Mouse (Mus musculus) midbrain, embryonic 14.5 days (tissue): ENCODE data around the gene Sorcs2. TPM values are rescaled to one million over a fixed set of nuclear protein-coding genes. Genes with fewer than 3 reads are reported as not detected.

Experiments used
- ATAC-seq: fragments of 200-750 bp; cut with Nextera tagmentation; 2 replicates; pipeline ENCODE4 v1.8.0; 2017; ENCODE audit warnings: moderate number of reproducible peaks, moderate library complexity; ENCODE audit not compliant: low FRiP score, low TSS enrichment
- DNase-seq: peaks from one replicate; pipeline ENCODE4 v3.0.0-alpha.2; 2015
- H3K27ac ChIP-seq: fragments of 300-500 bp; sonication (generic); replicated peaks from 2 replicates; pipeline ENCODE4 v1.5.1; 2014; ENCODE audit warnings: mild to moderate bottlenecking, low read depth, low read length, moderate library complexity
- H3K27me3 ChIP-seq: fragments of 300-500 bp; sonication (generic); 2 replicates; pipeline ENCODE4 v1.6.1; 2014; ENCODE audit warnings: low read length, control low read depth, mixed read lengths; ENCODE audit not compliant: control insufficient read depth, insufficient read depth
- H3K36me3 ChIP-seq: fragments of 300-500 bp; sonication (generic); 2 replicates; pipeline ENCODE4 v1.6.1; 2014; ENCODE audit warnings: low read length, control low read depth; ENCODE audit not compliant: control insufficient read depth, insufficient read depth
- H3K4me1 ChIP-seq: fragments of 300-500 bp; sonication (generic); 2 replicates; pipeline ENCODE4 v1.6.1; 2014; ENCODE audit warnings: mild to moderate bottlenecking, antibody characterized with exemption, low read length, control low read depth; ENCODE audit not compliant: control insufficient read depth, insufficient read depth
- H3K4me2 ChIP-seq: fragments of 300-500 bp; sonication (generic); 2 replicates; pipeline ENCODE4 v1.6.1; 2014; ENCODE audit warnings: mild to moderate bottlenecking, low read length, moderate library complexity
- H3K4me3 ChIP-seq: fragments of 300-500 bp; sonication (generic); replicated peaks from 2 replicates; pipeline ENCODE4 v1.5.1; 2014; ENCODE audit warnings: low read depth, low read length
- H3K9ac ChIP-seq: fragments of 300-500 bp; sonication (generic); replicated peaks from 2 replicates; pipeline ENCODE4 v1.6.1; 2014; ENCODE audit warnings: mild to moderate bottlenecking, low read length, moderate library complexity
- H3K9me3 ChIP-seq: fragments of 300-500 bp; sonication (generic); 2 replicates; pipeline ENCODE4 v1.6.1; 2016; ENCODE audit warnings: low read length, control low read depth, mixed read lengths; ENCODE audit not compliant: control insufficient read depth
- whole genome bisulfite sequencing: fragments of 180-500 bp; shearing (Covaris S2); extraction: QIAGEN DNeasy Blood & Tissue Kit; methylation state at CpG from one replicate; pipeline ENCODE4 v1.1.7; 2014; 5-methylcytosine and 5-hydroxymethylcytosine counted together
- polyA plus RNA-seq: library from polyadenylated mRNA; unstranded; fragments of >200 nt; fragmentation: Nextera tagmentation; extraction: Ambion mirVana; gene quantifications from 2 replicates; pipeline ENCODE4 v1.2.1, GENCODE M21; 2014

Sorcs2 gene
- polyA plus RNA-seq, 1 experiment from 2014 or later: 15.1 TPM

DNA sequence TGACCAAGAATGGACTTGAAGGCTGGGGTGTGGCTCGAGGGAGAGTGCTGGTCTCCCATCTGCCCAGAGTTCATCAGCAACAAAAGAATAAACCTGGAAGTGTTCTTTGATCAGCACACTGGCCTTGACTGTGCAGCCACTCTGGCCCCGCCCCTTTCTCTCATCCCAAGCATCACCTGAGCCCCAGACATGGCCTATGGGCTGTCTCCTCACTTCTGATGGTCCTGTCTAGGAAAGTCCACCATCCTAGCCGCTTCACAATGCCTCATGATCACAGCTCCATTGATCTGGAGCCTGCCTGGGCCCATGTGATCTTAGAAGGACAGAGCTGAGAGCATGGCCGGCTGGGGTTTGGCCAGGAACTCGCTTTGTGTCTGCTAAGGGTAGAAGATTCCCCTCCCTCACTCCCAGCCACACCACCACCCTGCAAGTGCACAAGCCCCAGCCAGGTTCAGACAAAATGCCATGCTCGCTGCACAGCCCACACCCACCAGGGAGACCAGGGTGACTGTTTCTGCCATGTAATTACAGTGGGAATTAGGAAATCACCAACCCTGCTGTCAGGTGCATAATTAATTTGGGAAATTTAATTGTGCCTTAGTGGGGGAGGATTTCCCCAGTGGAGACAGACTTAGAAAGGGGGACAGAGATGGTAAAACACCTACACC, 231.5 kb downstream of the Sorcs2 start:
- Histone ChIP-seq H3K36me3 (no peaks in the 10 kb centered on the region), H3K4me3 (no peak overlapping the region), H3K27me3 (no peaks in the 10 kb centered on the region), H3K4me2 (no peak overlapping the region), H3K9ac (no peak overlapping the region), H3K4me1 (peaks cover 31% of the 10 kb centered on the region), H3K27ac (peak overlapping the region; percentile 49), H3K9me3 (no peaks in the 10 kb centered on the region)
- no peak; the same call in 1 of the 2 replicates for ATAC-seq
- DNase-seq: no peak
- 63% methylated on average over 6 of the region's 6 CpGs for WGBS

DNA sequence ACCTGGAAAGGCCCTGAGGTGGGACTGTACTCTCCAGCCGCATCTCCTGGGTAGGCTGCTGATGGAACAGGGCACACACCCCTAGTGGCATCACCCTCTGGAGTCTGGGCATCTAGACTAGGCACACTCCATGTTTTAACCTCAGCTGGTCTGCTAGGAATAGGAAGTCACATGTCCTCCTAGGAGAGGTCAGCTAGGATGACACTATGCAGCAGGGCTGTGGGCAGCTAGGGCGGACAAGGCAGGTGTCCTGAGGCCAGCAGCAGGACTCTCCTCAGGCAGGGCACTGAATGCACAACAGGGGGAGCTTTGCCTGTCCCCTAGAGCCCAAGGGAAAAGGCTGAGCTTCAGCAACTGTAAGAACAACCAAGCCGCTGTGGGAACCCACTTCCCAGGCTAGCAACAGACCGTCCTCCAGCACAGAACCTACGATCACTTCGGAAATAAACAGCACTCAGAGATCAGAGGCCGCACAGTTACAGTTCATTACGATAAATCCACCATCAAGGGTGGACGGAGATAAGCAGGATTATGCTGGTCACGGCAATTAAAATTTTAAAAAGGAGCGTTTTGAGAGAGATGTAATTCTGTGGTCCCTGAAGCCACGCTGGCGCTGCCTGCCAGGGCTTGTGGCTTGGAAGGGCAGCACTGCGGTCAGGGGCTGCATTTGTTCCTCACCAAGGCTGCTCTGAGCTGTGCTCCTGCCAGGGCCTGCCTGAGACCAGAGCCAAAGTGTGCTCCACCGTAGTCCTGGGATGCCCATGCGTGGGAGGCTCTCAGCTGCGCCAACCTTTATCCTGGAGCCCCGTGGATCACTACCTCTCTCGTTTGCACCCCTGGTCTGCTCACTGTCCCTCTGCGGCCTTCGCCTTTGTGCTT, 232.3 kb downstream of the Sorcs2 start:
- Histone ChIP-seq H3K9ac (no peak overlapping the region), H3K4me2 (no peak overlapping the region), H3K4me3 (no peak overlapping the region), H3K9me3 (no peaks in the 10 kb centered on the region), H3K36me3 (no peaks in the 10 kb centered on the region), H3K27me3 (no peaks in the 10 kb centered on the region), H3K27ac (peak overlapping the region; percentile 32), H3K4me1 (peaks cover 31% of the 10 kb centered on the region)
- ATAC-seq (peak; percentile 24; the same call in 1 of the 2 replicates), DNase-seq (peak; percentile 60)
- 43% methylated on average over 21 of the region's 21 CpGs for WGBS

GRCm38 (mm10) chr5:36154879-36155485, 243.0 kb downstream of the Sorcs2 start:
- H3K27ac ChIP-seq: peak overlapping the region; percentile 10; the same call in 1 of the 2 replicates
- H3K4me2 ChIP-seq: no peak overlapping the region
- ATAC-seq: no peak
- no peak for DNase-seq
- H3K9ac ChIP-seq: 0 out of 2 replicates have a peak overlapping the region, but pooled peaks have one; percentile 14
- no peaks in the 10 kb centered on the region for H3K9me3 ChIP-seq
- no peaks in the 10 kb centered on the region for H3K36me3 ChIP-seq
- WGBS: 29% methylated on average over 8 of the region's 8 CpGs
- H3K4me1 ChIP-seq: peaks cover 13% of the 10 kb centered on the region; the same call in 1 of the 2 replicates
- H3K27me3 ChIP-seq: no peaks in the 10 kb centered on the region
- no peak overlapping the region for H3K4me3 ChIP-seq

- ATAC-seq: no peak
- Histone ChIP-seq H3K9me3 (no peaks in the 10 kb centered on the region), H3K9ac (no peak overlapping the region), H3K4me1 (peaks cover 13% of the 10 kb centered on the region; the same call in 1 of the 2 replicates), H3K36me3 (no peaks in the 10 kb centered on the region), H3K27me3 (no peaks in the 10 kb centered on the region), H3K4me2 (no peak overlapping the region), H3K4me3 (no peak overlapping the region), H3K27ac (no peak overlapping the region)
- WGBS: 77% methylated on average over 2 of the region's 2 CpGs
- no peak for DNase-seq
These were observed 244.7 kb downstream of the Sorcs2 start for GRCm38 (mm10) chr5:36153261-36153660.

- H3K4me2 ChIP-seq: no peak overlapping the region
- H3K9me3 ChIP-seq: no peaks in the 10 kb centered on the region
- H3K9ac ChIP-seq: no peak overlapping the region
- H3K4me3 ChIP-seq: no peak overlapping the region
- no peaks in the 10 kb centered on the region for H3K27me3 ChIP-seq
- ATAC-seq (no peak), DNase-seq (no peak)
- H3K36me3 ChIP-seq: no peaks in the 10 kb centered on the region
- 61% methylated on average over 8 of the region's 8 CpGs for WGBS
- no peak overlapping the region for H3K27ac ChIP-seq
- peaks cover 12% of the 10 kb centered on the region; the same call in 1 of the 2 replicates for H3K4me1 ChIP-seq
These were observed 246.9 kb downstream of the Sorcs2 start for GRCm38 (mm10) chr5:36151086-36151485.

DNA sequence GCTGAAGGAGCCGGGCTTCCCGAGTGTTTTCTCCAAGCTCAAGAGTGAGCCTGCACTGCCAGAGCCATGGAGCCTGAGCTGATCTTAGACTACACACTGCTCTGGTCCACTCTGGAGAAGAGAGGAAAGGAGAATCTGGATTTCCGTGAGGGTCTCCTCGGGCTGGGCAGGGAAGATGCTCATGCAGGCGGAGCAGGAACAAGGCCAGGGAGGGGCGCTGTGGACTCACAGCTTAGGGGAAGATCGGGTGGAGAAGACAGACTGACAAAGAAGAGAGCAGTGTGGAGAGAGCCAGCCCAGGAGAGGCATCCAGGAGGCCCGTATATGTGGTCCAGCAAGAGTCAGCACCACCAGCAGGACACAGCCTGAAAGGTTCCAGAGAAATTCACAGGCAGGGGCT, 248.8 kb downstream of the Sorcs2 start:
- H3K9me3 ChIP-seq: no peaks in the 10 kb centered on the region
- H3K4me2 ChIP-seq: no peak overlapping the region
- H3K4me1 ChIP-seq: peaks cover 8% of the 10 kb centered on the region
- H3K4me3 ChIP-seq: no peak overlapping the region
- DNase-seq (no peak), ATAC-seq (no peak)
- no peak overlapping the region for H3K9ac ChIP-seq
- no peak overlapping the region for H3K27ac ChIP-seq
- H3K27me3 ChIP-seq: no peaks in the 10 kb centered on the region
- no peaks in the 10 kb centered on the region for H3K36me3 ChIP-seq
- 55% methylated on average over 8 of the region's 8 CpGs for WGBS

DNA sequence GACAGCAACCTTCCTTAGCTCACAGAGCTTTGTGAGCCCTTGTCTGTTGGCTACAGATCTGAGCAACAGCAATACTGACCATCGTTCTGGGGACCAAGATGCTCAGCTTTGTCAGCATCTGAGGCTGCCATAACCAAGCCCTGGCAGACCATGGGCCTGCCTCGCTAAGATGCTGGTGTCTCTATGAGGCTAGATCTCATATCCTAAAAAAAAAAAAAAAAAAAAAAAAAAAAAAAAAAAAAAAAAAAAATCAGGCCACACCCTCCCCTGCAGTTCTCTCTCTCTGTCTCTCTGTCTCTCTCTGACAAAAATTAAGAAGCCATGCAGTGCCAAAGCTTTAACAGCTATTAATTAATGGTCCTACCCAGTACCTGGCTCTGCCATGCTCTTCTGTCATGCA, 251.3 kb downstream of the Sorcs2 start:
- peaks cover 8% of the 10 kb centered on the region for H3K4me1 ChIP-seq
- ATAC-seq (no peak), DNase-seq (no peak)
- H3K27me3 ChIP-seq: no peaks in the 10 kb centered on the region
- no peak overlapping the region for H3K4me2 ChIP-seq
- H3K9ac ChIP-seq: no peak overlapping the region
- no peaks in the 10 kb centered on the region for H3K36me3 ChIP-seq
- no peak overlapping the region for H3K4me3 ChIP-seq
- WGBS: 69% methylated on average over 2 of the region's 2 CpGs
- no peak overlapping the region for H3K27ac ChIP-seq
- H3K9me3 ChIP-seq: no peaks in the 10 kb centered on the region

- H3K9me3 ChIP-seq: no peaks in the 10 kb centered on the region
- DNase-seq: no peak
- no peak overlapping the region for H3K27ac ChIP-seq
- WGBS: 24% methylated on average over 2 of the region's 2 CpGs
- no peak for ATAC-seq
- H3K9ac ChIP-seq: no peak overlapping the region
- no peak overlapping the region for H3K4me2 ChIP-seq
- H3K4me3 ChIP-seq: no peak overlapping the region
- peaks cover 8% of the 10 kb centered on the region for H3K4me1 ChIP-seq
- H3K36me3 ChIP-seq: no peaks in the 10 kb centered on the region
- no peaks in the 10 kb centered on the region for H3K27me3 ChIP-seq
These were observed 253.4 kb downstream of the Sorcs2 start for GRCm38 (mm10) chr5:36144560-36144959.
